Comparison of ENCODE assay signal across 9 mouse cellular contexts in the genomic region with DNA sequence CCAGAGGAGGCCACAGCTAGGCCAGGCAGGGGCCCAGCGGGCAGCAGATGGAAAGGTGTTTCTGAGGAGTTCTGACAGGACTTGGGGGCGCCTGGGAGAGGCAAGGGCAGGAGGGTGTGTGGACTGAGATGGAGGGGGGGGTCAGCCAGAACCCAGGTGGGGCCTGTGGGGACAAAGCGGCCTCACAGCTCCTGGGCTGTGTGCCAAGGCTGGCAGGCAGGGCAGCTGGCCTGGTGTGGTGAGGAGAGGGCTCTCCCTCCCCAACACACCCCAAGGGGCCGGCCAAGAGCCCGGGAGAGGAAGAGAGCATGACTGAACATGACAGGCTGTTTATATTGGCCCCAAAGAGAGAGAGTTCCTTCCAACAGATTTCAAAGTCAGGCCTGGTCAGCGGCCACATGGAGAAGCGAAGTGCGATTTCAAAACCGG. TPM values are rescaled to one million over a fixed set of nuclear protein-coding genes. Genes with fewer than 3 reads are reported as not detected.
DNase-seq lines count a peak whose midpoint lies in the region; ATAC-seq lines count a peak whose summit lies in the region.
"Had no signal": no experiment of that assay in that cellular context is flagged by ENCODE, and none has a peak within 500 bp of the region (broad histone marks: within the 10 kb centered on the region; RNA-seq: fewer than 3 reads in every experiment).

No protein-coding gene starts in this region.

- no peak for ATAC-seq in forebrain, embryonic 11.5 days (replicated peaks; ENCODE audit: low FRiP score)
- peak; percentile 54; the same call in 1 of the 2 replicates for ATAC-seq in embryonic facial prominence, embryonic 13.5 days (ENCODE audit: insufficient number of reproducible peaks, insufficient read depth, low FRiP score, low TSS enrichment, low read depth)
- ATAC-seq in heart, embryonic 11.5 days (replicated peaks; ENCODE audit: insufficient number of reproducible peaks, low FRiP score, low TSS enrichment), result peak; percentile 70
- ATAC-seq in neural tube, embryonic 15.5 days (ENCODE audit: low FRiP score), result peak; percentile 40

- H3K4me3 ChIP-seq in forebrain, embryonic 10.5 days, result no peak overlapping the region
- H3K4me3 ChIP-seq in forebrain, embryonic 11.5 days (ENCODE audit: low read depth, low read length), result no peak overlapping the region
- no peak overlapping the region for H3K4me3 ChIP-seq in embryonic facial prominence, embryonic 13.5 days
- H3K4me3 ChIP-seq in heart, embryonic 11.5 days (ENCODE audit: low read depth, low read length), result no peak overlapping the region
- no peak overlapping the region for H3K4me3 ChIP-seq in limb, embryonic 10.5 days
- H3K4me3 ChIP-seq in neural tube, embryonic 15.5 days (replicated peaks), result no peak overlapping the region

- H3K4me1 ChIP-seq in forebrain, embryonic 10.5 days, result peaks cover 58% of the 10 kb centered on the region
- H3K4me1 ChIP-seq in forebrain, embryonic 11.5 days (replicated peaks; ENCODE audit: control insufficient read depth, insufficient read depth, low read length), result 0 out of 2 replicates have a peak, but pooled peaks cover 2% of the 10 kb centered on the region
- peaks cover 44% of the 10 kb centered on the region for H3K4me1 ChIP-seq in embryonic facial prominence, embryonic 13.5 days
- peaks cover 42% of the 10 kb centered on the region for H3K4me1 ChIP-seq in heart, embryonic 11.5 days (ENCODE audit: control insufficient read depth, insufficient read depth, low read length)
- peaks cover 88% of the 10 kb centered on the region for H3K4me1 ChIP-seq in limb, embryonic 10.5 days
- H3K4me1 ChIP-seq in neural tube, embryonic 15.5 days, result peaks cover 33% of the 10 kb centered on the region

- peaks cover 8% of the 10 kb centered on the region; the same call in 1 of the 2 replicates for H3K27me3 ChIP-seq in forebrain, embryonic 10.5 days (ENCODE audit: poor library complexity, severe bottlenecking)
- H3K27me3 ChIP-seq in forebrain, embryonic 11.5 days (ENCODE audit: control insufficient read depth, insufficient read depth, low read length), result no peaks in the 10 kb centered on the region
- H3K27me3 ChIP-seq in embryonic facial prominence, embryonic 13.5 days, result no peaks in the 10 kb centered on the region
- peaks cover 2% of the 10 kb centered on the region; the same call in 1 of the 2 replicates for H3K27me3 ChIP-seq in heart, embryonic 11.5 days (ENCODE audit: control insufficient read depth, insufficient read depth, low read length)
- H3K27me3 ChIP-seq in limb, embryonic 10.5 days (ENCODE audit: low read depth, poor library complexity, severe bottlenecking), result no peaks in the 10 kb centered on the region
- no peaks in the 10 kb centered on the region for H3K27me3 ChIP-seq in neural tube, embryonic 15.5 days (replicated peaks)

- H3K9me3 ChIP-seq in forebrain, embryonic 10.5 days, result no peaks in the 10 kb centered on the region
- H3K9me3 ChIP-seq in forebrain, embryonic 11.5 days (ENCODE audit: control insufficient read depth, low read length), result no peaks in the 10 kb centered on the region
- no peaks in the 10 kb centered on the region for H3K9me3 ChIP-seq in embryonic facial prominence, embryonic 13.5 days
- H3K9me3 ChIP-seq in heart, embryonic 11.5 days (replicated peaks; ENCODE audit: control insufficient read depth, low read length), result no peaks in the 10 kb centered on the region
- no peaks in the 10 kb centered on the region for H3K9me3 ChIP-seq in limb, embryonic 10.5 days (replicated peaks)
- H3K9me3 ChIP-seq in neural tube, embryonic 15.5 days (replicated peaks), result no peaks in the 10 kb centered on the region

- WGBS in forebrain, embryonic 10.5 days, result 74% methylated on average over 9 of the region's 9 CpGs
- 62% methylated on average over 9 of the region's 9 CpGs for WGBS in forebrain, embryonic 11.5 days
- WGBS in embryonic facial prominence, embryonic 13.5 days, result 31% methylated on average over 9 of the region's 9 CpGs
- 15% methylated on average over 9 of the region's 9 CpGs for whole genome bisulfite sequencing in heart, embryonic 11.5 days (ENCODE audit: insufficient replicate concordance)
- 48% methylated on average over 9 of the region's 9 CpGs for WGBS in limb, embryonic 10.5 days
- WGBS in neural tube, embryonic 15.5 days, result 38% methylated on average over 9 of the region's 9 CpGs

- no peak overlapping the region for H3K9ac ChIP-seq in forebrain, embryonic 11.5 days (ENCODE audit: low read length)
- no peak overlapping the region for H3K9ac ChIP-seq in embryonic facial prominence, embryonic 13.5 days
- no peak overlapping the region for H3K9ac ChIP-seq in heart, embryonic 11.5 days (ENCODE audit: low read depth, low read length)
- H3K9ac ChIP-seq in neural tube, embryonic 15.5 days (replicated peaks), result no peak overlapping the region

- DNase-seq in forebrain, embryonic 10.5 days (ENCODE audit: extremely low spot score, low spot score), result no peak
- no peak for DNase-seq in forebrain, embryonic 11.5 days (ENCODE audit: low spot score)
- DNase-seq in kidney, adult 8-10 months, result peak; percentile 40 to 67
- peak; percentile 39 for DNase-seq in limb, embryonic 10.5 days (ENCODE audit: low spot score)
- peak; percentile 80 to 81 for DNase-seq in urinary bladder, postnatal 4 days (ENCODE audit: low spot score in 2 of 2)

- H3K36me3 ChIP-seq in forebrain, embryonic 10.5 days (replicated peaks), result no peaks in the 10 kb centered on the region
- H3K36me3 ChIP-seq in forebrain, embryonic 11.5 days (ENCODE audit: control insufficient read depth, insufficient read depth, low read length), result no peaks in the 10 kb centered on the region
- H3K36me3 ChIP-seq in embryonic facial prominence, embryonic 13.5 days, result no peaks in the 10 kb centered on the region
- H3K36me3 ChIP-seq in heart, embryonic 11.5 days (ENCODE audit: control insufficient read depth, insufficient read depth, low read length), result no peaks in the 10 kb centered on the region
- no peaks in the 10 kb centered on the region for H3K36me3 ChIP-seq in limb, embryonic 10.5 days
- H3K36me3 ChIP-seq in neural tube, embryonic 15.5 days, result no peaks in the 10 kb centered on the region

- H3K27ac ChIP-seq in forebrain, embryonic 10.5 days, result peak overlapping the region; percentile 59
- H3K27ac ChIP-seq in forebrain, embryonic 11.5 days (ENCODE audit: low read depth, low read length), result no peak overlapping the region
- H3K27ac ChIP-seq in embryonic facial prominence, embryonic 13.5 days, result peak overlapping the region; percentile 84
- peak overlapping the region; percentile 70 for H3K27ac ChIP-seq in heart, embryonic 11.5 days (ENCODE audit: low read depth, low read length)
- H3K27ac ChIP-seq in limb, embryonic 10.5 days, result peak overlapping the region; percentile 81
- peak overlapping the region; percentile 63 for H3K27ac ChIP-seq in neural tube, embryonic 15.5 days (replicated peaks)

- H3K4me2 ChIP-seq in forebrain, embryonic 11.5 days (ENCODE audit: low read depth, low read length, severe bottlenecking), result no peak overlapping the region
- H3K4me2 ChIP-seq in embryonic facial prominence, embryonic 13.5 days, result no peak overlapping the region
- H3K4me2 ChIP-seq in heart, embryonic 11.5 days, result no peak overlapping the region
- no peak overlapping the region for H3K4me2 ChIP-seq in neural tube, embryonic 15.5 days

RNA-seq across cellular contexts. Expression of a gene that starts 25.4 kb away (rescaled TPM):
- polyA plus RNA-seq in forebrain, embryonic 10.5 days (2016; fragmentation: Nextera tagmentation; extraction: Ambion mirVana), result 1.1 and 1.9 TPM in 2 replicates
- 2.2 and 3.2 TPM in 2 replicates for polyA plus RNA-seq in forebrain, embryonic 11.5 days (2014; fragmentation: Nextera tagmentation; extraction: Ambion mirVana)
- 13.8 and 23.0 TPM in 2 replicates for polyA plus RNA-seq in embryonic facial prominence, embryonic 13.5 days (2015; fragmentation: Nextera tagmentation; extraction: Ambion mirVana)
- polyA plus RNA-seq in heart, embryonic 11.5 days (2014; fragmentation: Nextera tagmentation; extraction: Ambion mirVana), result 3.0 and 3.4 TPM in 2 replicates
- polyA plus RNA-seq in limb, embryonic 10.5 days (2016; fragmentation: Nextera tagmentation; extraction: Ambion mirVana), result 12.0 and 27.8 TPM in 2 replicates
- 7.5 and 8.0 TPM in 2 replicates for polyA plus RNA-seq in neural tube, embryonic 15.5 days (2015; fragmentation: Nextera tagmentation; extraction: Ambion mirVana)

RNA-seq across cellular contexts. Expression of a gene that starts 41.7 kb away (rescaled TPM):
- polyA plus RNA-seq in forebrain, embryonic 10.5 days (2016; fragmentation: Nextera tagmentation; extraction: Ambion mirVana), result 0.05 and 0.12 TPM in 2 replicates
- polyA plus RNA-seq in forebrain, embryonic 11.5 days (2014; fragmentation: Nextera tagmentation; extraction: Ambion mirVana), result 0.04 and 0.07 TPM in 2 replicates
- 0.04 and 0.08 TPM in 2 replicates for polyA plus RNA-seq in embryonic facial prominence, embryonic 13.5 days (2015; fragmentation: Nextera tagmentation; extraction: Ambion mirVana)
- polyA plus RNA-seq in heart, embryonic 11.5 days (2014; fragmentation: Nextera tagmentation; extraction: Ambion mirVana), result 0.10 and 0.24 TPM in 2 replicates
- 0.33 and 0.34 TPM in 2 replicates for polyA plus RNA-seq in limb, embryonic 10.5 days (2016; fragmentation: Nextera tagmentation; extraction: Ambion mirVana)
- polyA plus RNA-seq in neural tube, embryonic 15.5 days (2015; fragmentation: Nextera tagmentation; extraction: Ambion mirVana), result 0.23 and 0.32 TPM in 2 replicates

RNA-seq across cellular contexts. Expression of a gene that starts 49.5 kb away (rescaled TPM):
- polyA plus RNA-seq in forebrain, embryonic 10.5 days (2016; fragmentation: Nextera tagmentation; extraction: Ambion mirVana), result 0.92 and 1.0 TPM in 2 replicates
- 0.29 and 0.64 TPM in 2 replicates for polyA plus RNA-seq in forebrain, embryonic 11.5 days (2014; fragmentation: Nextera tagmentation; extraction: Ambion mirVana)
- 1.3 and 1.4 TPM in 2 replicates for polyA plus RNA-seq in embryonic facial prominence, embryonic 13.5 days (2015; fragmentation: Nextera tagmentation; extraction: Ambion mirVana)
- 0.11 TPM in 1 of 2 replicates, not detected in the other for polyA plus RNA-seq in heart, embryonic 11.5 days (2014; fragmentation: Nextera tagmentation; extraction: Ambion mirVana)
- 0.74 and 1.4 TPM in 2 replicates for polyA plus RNA-seq in limb, embryonic 10.5 days (2016; fragmentation: Nextera tagmentation; extraction: Ambion mirVana)
- polyA plus RNA-seq in neural tube, embryonic 15.5 days (2015; fragmentation: Nextera tagmentation; extraction: Ambion mirVana), result 0.10 and 0.75 TPM in 2 replicates
- polyA plus RNA-seq: testis, adult 2 months had no signal

Comparison
In these comparisons a context has a peak if more than half of its experiments do, and no peak if none do; other contexts are left out.
1. DNase-seq: peak in kidney, adult 8-10 months (2 of 2), limb, embryonic 10.5 days (single experiment) and urinary bladder, postnatal 4 days (2 of 2); none in forebrain, embryonic 10.5 days (single experiment) and forebrain, embryonic 11.5 days (single experiment).